Mouse (Mus musculus): ENCODE results near the gene Gtf2h1. TPM values are rescaled to one million over a fixed set of nuclear protein-coding genes. Genes with fewer than 3 reads are reported as not detected.

The Gtf2h1 gene
- polyA plus RNA-seq (2012; rRNA removed) = 14.1 and 16.0 TPM in 2 replicates

DNA sequence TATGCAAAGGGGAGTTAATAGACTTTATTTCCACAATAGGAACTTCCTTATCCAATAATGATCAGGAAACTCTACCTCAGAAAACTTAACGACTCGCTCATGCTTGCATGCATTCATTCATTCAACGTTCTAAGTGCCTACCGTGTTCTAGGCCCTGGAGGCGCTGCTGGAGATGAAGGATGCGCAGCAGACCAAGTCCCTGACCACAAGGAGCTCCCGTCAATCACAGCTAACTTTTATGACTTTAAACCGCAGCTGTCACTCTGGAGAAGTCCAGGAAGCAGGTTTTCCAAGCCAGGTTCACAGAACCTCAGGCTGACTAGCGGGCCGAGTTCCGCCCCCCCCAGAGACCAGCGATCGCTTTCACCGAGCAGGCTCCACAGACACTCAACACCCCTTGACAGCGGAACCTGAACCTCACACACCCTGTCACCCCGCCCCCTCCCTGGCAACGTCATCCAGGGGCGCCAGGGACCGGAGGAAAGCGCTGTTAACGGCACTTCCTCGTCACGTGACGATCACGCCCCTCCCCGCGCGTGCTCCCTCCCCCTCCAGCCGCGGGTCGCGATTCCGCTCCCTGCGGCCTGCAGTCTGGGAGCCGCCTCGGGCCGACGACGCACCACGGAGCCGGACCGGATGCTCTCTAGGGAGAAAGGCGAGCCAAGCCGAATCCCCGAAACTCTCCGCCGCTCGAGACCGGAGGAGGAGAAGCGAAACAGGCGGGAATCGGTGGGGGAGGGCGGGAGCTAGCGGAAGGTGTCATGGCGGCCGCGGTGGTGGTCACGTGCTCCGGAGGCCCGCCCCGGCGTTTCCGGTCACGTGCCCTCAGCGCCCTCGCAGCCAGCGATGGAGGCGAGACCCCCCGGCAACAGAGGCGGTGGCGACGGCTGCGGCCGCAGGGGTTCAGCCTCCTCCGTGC lies at the start of gene Gtf2h1, which contains the start of gene Hps5:
Gene Gtf2h1, plus strand, starts transcription at position 817 of the 919 bp plus-strand sequence.
Gene Hps5, minus strand, starts transcription at position 778 of the 919 bp plus-strand sequence.

GRCm38 (mm10) chr7:46751490-46751889 lies 44.4 kb upstream of the Gtf2h1 start, which contains the start of gene Saa2:
Saa2 (plus strand) TSS chr7:46751790.

GRCm38 (mm10) chr7:46840787-46841525 lies 45.1 kb downstream of the Gtf2h1 start, which contains the start of gene Ldha:
Ldha (plus strand) TSS chr7:46841475.

GRCm38 (mm10) chr7:46860996-46861395 lies 65.1 kb downstream of the Gtf2h1 start, which contains the start of gene Ldhc:
Ldhc (plus strand) TSS chr7:46861203.

Other genes with a start within 250 kb of the Gtf2h1 start
- gene Sergef, start 156.3 kb upstream of the Gtf2h1 start, polyA plus RNA-seq (2012; rRNA removed) = 3.4 and 3.6 TPM in 2 replicates
- gene Tph1, start 123.6 kb upstream of the Gtf2h1 start, polyA plus RNA-seq (2012; rRNA removed) = not detected in 2 replicates
- gene Saal1, start 85.4 kb upstream of the Gtf2h1 start, polyA plus RNA-seq (2012; rRNA removed) = 6.5 and 7.4 TPM in 2 replicates
- gene Saa3, start 80.4 kb upstream of the Gtf2h1 start, polyA plus RNA-seq (2012; rRNA removed) = 1.2 and 1.7 TPM in 2 replicates
- gene Saa4, start 63.5 kb upstream of the Gtf2h1 start, polyA plus RNA-seq (2012; rRNA removed) = 7.1 and 7.3 TPM in 2 replicates
- gene Saa1, start 53.1 kb upstream of the Gtf2h1 start, polyA plus RNA-seq (2012; rRNA removed) = not detected in 2 replicates
- not detected in 2 replicates for gene Saa2, start 44.3 kb upstream of the Gtf2h1 start, polyA plus RNA-seq (2012; rRNA removed)
- gene Hps5, start within 50 bp of the Gtf2h1 start, polyA plus RNA-seq (2012; rRNA removed) = 6.5 and 7.5 TPM in 2 replicates
- gene Ldha, start 45.4 kb downstream of the Gtf2h1 start, polyA plus RNA-seq (2012; rRNA removed) = 348 and 395 TPM in 2 replicates
- gene Ldhc, start 65.1 kb downstream of the Gtf2h1 start, polyA plus RNA-seq (2012; rRNA removed) = 0.16 TPM in 2 replicates
- 16.2 and 22.1 TPM in 2 replicates for gene Tsg101, start 123.9 kb downstream of the Gtf2h1 start, polyA plus RNA-seq (2012; rRNA removed)
- gene Uevld, start 162.4 kb downstream of the Gtf2h1 start, polyA plus RNA-seq (2012; rRNA removed) = 4.0 and 4.6 TPM in 2 replicates
- gene Gm9999, start 187.5 kb downstream of the Gtf2h1 start, polyA plus RNA-seq (2012; rRNA removed) = not detected in 2 replicates
- gene Spty2d1, start 212.3 kb downstream of the Gtf2h1 start, polyA plus RNA-seq (2012; rRNA removed) = 6.1 and 7.1 TPM in 2 replicates